Mouse (Mus musculus): ENCODE measurements at regions not wholly inside any gene's neighbourhood (a gene's known extent, or its start where the extent isn't known, plus 50 kb on each side); places are given as distances from the start of the nearest gene placed in this dataset.
A peak's percentile ranks its signal among the peaks of the same experiment; 100 is the strongest.

- no peak for DNase-seq
Measured at GRCm38 (mm10) chr15:88036146-88037000, 492.3 kb downstream of the Fam19a5 start.

DNA sequence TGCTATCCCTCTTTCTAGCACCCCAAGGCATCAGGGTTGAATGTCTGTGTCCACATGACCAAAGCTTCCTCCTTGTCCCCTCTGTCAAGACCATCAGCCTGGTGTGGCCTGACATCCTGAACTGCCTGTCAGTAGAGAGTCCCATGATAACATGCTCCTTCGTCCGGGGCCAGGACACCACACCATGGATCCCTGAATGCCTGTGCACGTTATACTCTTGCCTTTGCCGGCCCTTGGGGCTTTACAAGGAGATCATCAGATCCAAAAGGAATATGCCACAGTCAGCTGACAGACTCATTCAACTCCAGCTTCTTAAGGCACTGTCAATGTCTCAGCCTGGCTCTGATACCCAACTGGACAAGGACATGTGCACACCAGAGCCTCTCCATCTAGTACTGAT, 493.5 kb downstream of the Fam19a5 start:
- DNase-seq: no peak

DNA sequence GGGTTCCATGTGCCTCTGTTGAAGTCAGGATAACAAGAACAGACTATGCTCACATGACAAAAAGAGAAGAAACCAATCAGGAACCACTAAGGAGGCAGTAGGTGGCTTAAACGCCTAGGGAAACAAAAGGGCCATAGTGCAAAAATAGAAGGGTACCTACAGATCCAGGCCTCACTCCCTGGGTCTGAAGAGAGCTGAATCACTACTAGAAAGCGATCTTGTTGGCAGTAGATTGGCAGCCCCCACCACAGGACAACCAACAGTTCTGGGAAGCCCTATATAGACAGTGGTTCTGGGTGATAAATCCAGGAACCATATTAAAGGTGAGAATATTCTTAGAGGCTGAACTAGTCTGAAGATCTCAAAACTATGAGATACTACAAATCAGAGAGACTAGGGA, 498.7 kb downstream of the Fam19a5 start:
- no peak for DNase-seq

GRCm38 (mm10) chr15:88058071-88058470, 514.0 kb downstream of the Fam19a5 start:
- no peak for DNase-seq

- DNase-seq: no peak
Measured at GRCm38 (mm10) chr15:88060935-88061334, 516.8 kb downstream of the Fam19a5 start.

GRCm38 (mm10) chr15:88063041-88063440, 518.9 kb downstream of the Fam19a5 start:
- no peak for DNase-seq

- DNase-seq: no peak
Measured at GRCm38 (mm10) chr15:88068476-88068875, 524.4 kb downstream of the Fam19a5 start.

DNA sequence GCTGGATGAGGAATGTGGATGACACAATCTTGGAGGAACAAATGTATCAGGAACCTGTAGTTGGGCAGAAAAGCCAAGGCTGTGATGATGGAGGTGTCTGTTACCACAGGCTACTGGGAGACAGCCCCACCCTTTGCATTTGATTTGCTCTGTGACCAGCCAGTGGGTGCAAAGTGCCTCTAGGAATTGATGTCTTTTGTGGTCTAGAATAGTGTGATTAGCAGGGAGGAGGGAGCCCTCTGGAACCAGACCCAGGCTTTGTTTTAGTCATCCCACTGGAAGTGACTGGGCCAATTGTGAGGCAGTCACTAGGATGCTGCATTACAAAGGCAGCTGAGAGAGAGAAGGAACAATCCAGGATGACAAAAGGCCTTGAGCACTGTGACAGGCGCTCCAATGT, 527.4 kb upstream of the Zdhhc25 start:
- no peak for DNase-seq

DNA sequence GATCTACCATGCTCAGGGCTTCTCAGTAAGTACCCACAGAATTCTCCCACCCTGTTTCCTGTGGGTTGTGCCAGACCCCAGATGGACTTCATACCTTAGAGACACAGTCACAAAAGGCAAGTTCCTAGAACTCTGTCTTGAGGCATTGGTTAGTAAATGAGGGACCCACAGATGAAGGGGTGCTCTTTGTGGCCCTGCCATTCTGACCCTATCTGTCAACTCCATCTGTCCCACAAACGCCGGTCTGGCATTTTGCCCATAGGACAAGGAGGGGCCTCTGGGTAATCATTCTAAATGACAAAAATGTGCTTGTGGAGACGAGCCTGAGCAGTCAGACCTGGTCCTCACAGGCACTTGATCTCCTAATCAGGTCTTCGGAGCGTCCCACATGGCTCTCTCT, 516.2 kb upstream of the Zdhhc25 start:
- DNase-seq: no peak

DNA sequence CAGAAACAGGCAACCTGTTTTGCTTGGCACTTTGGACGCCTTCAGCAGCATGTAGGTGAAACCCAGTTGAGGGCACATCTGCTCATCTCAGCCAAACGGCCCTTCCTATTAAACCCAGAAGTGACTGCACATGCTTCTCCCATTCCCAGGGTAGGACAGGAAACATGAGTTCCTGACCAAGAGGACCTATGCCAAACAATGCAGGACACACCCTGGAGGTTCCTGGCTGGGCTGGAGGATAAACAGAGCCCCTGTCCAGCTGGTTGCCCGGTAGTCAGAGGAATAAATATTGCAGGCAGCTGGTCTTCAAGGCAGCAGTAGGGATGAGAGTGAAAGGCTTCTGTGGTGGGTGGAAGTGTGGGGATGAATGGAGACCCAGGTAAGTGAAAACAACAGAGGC, 514.5 kb upstream of the Zdhhc25 start:
- no peak for DNase-seq

DNA sequence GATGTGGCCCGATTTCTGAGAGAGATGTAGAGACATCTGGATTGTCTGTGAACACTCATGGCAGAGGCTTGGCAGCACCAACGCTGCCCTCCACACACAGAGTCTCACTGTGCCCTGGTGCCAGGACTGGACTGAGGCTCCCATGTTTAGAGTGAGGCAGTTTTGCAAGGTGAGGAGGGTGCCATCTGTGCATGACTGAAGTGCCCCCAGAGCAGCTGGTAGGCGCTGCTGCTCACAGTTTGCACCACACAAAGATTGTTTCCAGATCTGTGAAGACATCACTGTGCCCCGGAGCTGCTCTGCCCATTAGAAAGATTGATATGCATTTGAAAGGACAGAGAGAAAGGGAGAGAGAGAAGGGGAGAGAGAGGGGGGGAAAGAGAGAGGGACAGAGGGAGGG, 510.6 kb upstream of the Zdhhc25 start:
- DNase-seq: no peak

- DNase-seq: no peak
Measured at GRCm38 (mm10) chr15:88091390-88091789, 508.7 kb upstream of the Zdhhc25 start.

DNA sequence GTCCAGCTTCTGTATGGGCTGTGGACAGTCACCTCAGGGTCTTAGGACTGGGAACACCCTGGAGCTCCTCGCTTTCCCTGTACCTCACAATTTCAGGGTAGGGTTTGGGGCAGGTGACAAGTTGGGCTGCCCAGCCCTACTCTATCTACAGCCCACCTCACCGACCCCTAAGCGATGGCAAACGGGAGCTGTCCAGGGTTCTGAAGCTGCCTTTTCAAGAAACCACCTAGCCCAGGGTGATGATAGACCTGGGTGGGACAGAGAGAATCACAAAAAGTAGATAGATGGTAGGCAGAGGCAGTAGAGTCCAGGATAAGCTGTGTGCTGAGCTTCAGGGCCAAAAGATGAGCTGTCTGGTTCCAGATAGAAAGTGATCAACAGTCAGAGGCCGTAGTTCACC, 479.7 kb upstream of the Zdhhc25 start:
- no peak for DNase-seq

GRCm38 (mm10) chr15:88123907-88124523, 476.1 kb upstream of the Zdhhc25 start:
- no peak for DNase-seq

DNA sequence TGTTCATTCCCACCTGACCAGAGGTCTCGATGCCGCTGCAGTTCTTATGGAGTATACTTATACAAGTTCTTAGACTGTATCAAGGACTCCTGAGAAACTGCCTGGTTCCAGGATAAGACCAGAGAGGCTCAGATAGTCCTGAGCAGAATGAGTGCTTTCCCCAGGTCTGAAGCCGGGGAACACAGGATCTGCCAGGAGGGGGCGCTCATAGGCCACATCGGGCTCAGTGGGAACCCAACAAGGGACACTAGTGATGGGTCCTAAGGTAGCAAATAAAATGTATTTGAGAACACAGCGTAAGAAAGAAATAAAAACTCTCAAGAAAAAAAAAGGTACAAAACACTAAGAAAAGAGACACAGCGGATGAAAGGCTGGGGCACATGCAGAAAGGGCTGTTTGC, 454.0 kb upstream of the Zdhhc25 start:
- peak in 1 of 2 experiments; percentile 22 for DNase-seq

DNA sequence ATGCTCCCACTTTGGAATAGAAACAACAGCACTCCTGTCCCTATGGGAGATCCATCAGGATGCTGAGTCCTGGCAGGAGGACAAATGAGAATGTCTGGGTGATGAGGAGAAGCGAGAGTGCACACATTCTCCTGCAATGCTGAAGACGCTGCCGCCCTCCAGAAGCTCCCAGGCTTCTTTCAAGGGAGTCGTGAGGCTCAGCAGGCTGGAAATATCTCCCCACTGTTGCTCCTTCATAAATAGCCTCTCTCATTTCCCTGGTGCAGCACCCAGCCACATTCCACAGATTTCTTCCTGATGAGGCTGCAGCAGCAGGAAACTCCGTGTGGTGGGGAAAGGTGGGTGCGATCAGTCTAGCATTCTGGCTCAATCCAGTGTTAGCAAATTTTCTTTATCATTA, 448.9 kb upstream of the Zdhhc25 start:
- DNase-seq: no peak

GRCm38 (mm10) chr15:88159618-88160170, 440.4 kb upstream of the Zdhhc25 start:
- DNase-seq: no peak

- DNase-seq: no peak
Measured at GRCm38 (mm10) chr15:88160291-88160690, 439.8 kb upstream of the Zdhhc25 start.

DNA sequence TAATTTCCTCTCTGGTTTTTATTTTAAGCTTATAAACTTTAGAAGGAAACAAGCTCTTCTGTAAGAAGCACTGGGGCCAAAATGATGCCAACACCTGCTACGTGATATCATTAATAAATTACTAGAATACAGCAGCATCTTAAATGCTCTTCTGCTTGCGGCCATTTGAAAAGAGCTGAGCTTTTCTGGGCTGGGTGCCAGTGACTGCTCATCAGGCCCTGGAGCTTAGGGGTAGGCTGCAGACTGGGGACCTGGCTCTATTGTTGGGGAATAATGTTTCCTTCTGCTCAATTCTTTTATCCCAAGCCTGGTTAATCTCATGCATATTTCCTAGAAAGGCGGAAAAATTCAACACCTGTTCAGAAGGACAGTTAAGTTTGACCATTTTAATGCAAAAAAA, 436.7 kb upstream of the Zdhhc25 start:
- DNase-seq: no peak

DNA sequence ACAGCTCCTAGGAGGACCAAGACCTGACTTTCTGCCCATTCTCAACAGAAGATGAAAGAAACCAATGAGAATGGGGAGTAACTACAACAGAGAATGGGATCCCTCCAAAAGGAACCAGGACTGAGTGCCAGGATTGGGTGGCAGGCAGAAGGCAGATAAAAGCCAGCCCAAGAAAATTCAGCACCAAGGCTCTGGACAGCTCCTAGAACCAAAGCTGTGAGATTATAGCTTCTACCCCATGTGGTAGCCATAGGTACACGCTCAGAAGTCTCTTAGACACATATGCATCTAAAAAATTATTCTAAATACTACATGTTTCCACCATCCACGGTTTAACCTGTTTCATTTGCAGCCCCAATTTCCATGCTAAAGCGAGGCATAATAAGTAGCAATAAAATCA, 425.8 kb upstream of the Zdhhc25 start:
- DNase-seq: no peak

- DNase-seq: no peak
Measured at GRCm38 (mm10) chr15:88175991-88176390, 424.1 kb upstream of the Zdhhc25 start.

DNA sequence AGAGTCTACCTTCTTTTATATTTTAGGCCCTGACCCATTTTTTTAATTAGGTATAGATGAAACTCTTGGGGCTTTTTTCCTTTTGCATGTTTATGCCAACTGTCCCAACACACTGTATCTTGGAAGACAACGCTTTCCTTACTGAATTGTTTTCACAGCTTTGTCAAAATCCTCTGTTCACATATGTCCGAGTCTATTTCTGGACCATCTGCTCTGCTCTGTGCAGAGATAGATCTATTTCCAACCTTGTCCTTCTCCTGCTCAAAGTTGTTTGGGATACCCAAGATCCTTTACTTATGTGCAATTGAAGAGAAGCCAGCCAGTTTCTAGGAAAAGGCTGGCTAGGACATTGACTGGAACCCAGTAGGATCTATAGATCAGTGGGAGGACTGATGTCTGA, 403.6 kb upstream of the Zdhhc25 start:
- DNase-seq: no peak

- DNase-seq: no peak
Measured at GRCm38 (mm10) chr15:88202736-88203135, 397.4 kb upstream of the Zdhhc25 start.

DNA sequence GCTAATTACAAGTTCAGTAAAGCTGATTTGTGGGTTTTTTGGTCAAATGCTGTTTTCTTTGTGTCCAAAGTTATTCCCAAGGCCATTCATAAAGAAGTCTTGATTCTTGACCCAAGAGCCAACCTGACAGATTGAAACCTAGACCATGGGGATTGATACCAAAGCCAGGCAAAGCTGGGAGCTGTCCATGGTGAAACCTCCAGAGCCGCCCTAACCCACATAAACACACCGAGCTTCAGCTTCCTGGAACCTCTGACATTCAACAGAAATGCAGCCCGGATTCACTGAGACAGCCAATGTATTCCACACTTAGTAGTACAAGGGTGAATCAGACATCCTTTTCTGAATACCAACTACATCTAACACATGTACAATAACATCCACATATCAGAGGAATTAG, 386.7 kb upstream of the Zdhhc25 start:
- no peak for DNase-seq
